Mouse (Mus musculus) small intestine, adult 2 months (tissue): ENCODE measurements around the gene Pam.

Source experiments
- CTCF ChIP-seq: fragments of 200-500 bp; IDR thresholded peaks from 2 replicates; pipeline ENCODE4 v1.5.1; 2012; ENCODE audit warnings: low read depth, mild to moderate bottlenecking, control low read depth, inconsistent platforms, low read length, moderate library complexity, mixed read lengths; ENCODE audit not compliant: insufficient replicate concordance, insufficient read length; ENCODE audit errors: extremely low read depth
- POLR2A ChIP-seq: fragments of 200-500 bp; IDR thresholded peaks from 2 replicates; pipeline ENCODE4 v1.6.1; 2012; ENCODE audit warnings: low read depth, mild to moderate bottlenecking, control low read depth, inconsistent platforms, low read length, moderate library complexity

- no peak for TF ChIP-seq CTCF
- TF ChIP-seq POLR2A = no peak
Measured at GRCm38 (mm10) chr1:98084596-98085274, 10.7 kb downstream of the Pam start.
